Mouse (Mus musculus): ENCODE results near the gene Drp2.

- TF ChIP-seq CTCF (IDR thresholded peaks at IDR 0.05; ENCODE audit: control insufficient read depth, insufficient read depth, insufficient replicate concordance, low read depth, low read length) (no peak), POLR2A (IDR thresholded peaks at IDR 0.05; ENCODE audit: control insufficient read depth, low read depth, low read length) (no peak)
Observed at GRCm38 (mm10) chrX:134365421-134365820, 38.9 kb upstream of the Drp2 start.
